Mouse (Mus musculus): Measurements from ENCODE around the gene Timm13.

- TF ChIP-seq CTCF (IDR thresholded peaks at IDR 0.05; ENCODE audit: borderline replicate concordance, control insufficient read depth, extremely low read depth, insufficient read depth, low read length, poor library complexity), result no peak
- TF ChIP-seq POLR2A (IDR thresholded peaks at IDR 0.05; ENCODE audit: control insufficient read depth, extremely low read depth, insufficient read depth, low read length, poor library complexity), result no peak
Observed at GRCm38 (mm10) chr10:80911354-80911753, 10.6 kb upstream of the Timm13 start.
